Mouse (Mus musculus): ENCODE data around the gene Fam13a. TPM values are rescaled to one million over a fixed set of nuclear protein-coding genes. Genes with fewer than 3 reads are reported as not detected.

Fam13a gene
- total RNA-seq (2021) = 10 to 100 TPM; 11.4 to 14.5 TPM
- long read RNA-seq, experiment 1, full-length matches to known transcripts = 4 of 4 reads
- long read RNA-seq, experiment 1, partial matches to known transcripts = 0 of 4 reads
- long read RNA-seq, experiment 1, other reads (novel, unspliced or antisense) = 0 of 4 reads
- long read RNA-seq, experiment 2 = 0 reads

DNA sequence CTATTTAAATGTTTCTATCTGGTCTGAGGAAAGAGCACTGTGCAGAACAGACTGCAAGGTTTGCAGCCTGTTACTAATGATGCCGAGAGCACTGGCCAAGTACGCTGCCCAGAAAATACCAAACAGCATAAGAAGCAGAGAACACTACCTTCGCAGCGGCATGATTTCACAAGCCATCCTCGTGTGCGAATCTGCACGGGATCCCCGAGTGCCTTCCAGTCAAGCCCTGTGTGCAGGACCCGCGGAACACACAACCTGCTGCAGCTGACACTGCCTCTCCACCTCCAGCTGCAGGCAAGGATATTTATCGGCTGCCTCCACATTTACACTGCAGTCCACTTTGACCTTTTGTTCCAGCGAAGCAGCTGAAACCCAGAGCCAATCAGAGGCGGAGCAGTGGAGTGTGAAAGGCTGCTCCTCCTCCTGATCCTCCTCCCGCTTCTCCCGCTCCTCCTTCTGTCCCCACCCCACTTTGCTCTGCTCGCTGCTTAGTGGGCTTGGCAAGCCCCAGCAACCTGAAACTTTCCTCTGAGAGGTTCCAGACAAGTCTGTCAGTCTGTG lies at the start of gene Fam13a:
Gene Fam13a, minus strand, starts transcription at position 386 of the 561 bp plus-strand sequence.
- peak; percentile 71 to 81 for DNase-seq (ENCODE audit: low spot score in 2 of 2)

DNA sequence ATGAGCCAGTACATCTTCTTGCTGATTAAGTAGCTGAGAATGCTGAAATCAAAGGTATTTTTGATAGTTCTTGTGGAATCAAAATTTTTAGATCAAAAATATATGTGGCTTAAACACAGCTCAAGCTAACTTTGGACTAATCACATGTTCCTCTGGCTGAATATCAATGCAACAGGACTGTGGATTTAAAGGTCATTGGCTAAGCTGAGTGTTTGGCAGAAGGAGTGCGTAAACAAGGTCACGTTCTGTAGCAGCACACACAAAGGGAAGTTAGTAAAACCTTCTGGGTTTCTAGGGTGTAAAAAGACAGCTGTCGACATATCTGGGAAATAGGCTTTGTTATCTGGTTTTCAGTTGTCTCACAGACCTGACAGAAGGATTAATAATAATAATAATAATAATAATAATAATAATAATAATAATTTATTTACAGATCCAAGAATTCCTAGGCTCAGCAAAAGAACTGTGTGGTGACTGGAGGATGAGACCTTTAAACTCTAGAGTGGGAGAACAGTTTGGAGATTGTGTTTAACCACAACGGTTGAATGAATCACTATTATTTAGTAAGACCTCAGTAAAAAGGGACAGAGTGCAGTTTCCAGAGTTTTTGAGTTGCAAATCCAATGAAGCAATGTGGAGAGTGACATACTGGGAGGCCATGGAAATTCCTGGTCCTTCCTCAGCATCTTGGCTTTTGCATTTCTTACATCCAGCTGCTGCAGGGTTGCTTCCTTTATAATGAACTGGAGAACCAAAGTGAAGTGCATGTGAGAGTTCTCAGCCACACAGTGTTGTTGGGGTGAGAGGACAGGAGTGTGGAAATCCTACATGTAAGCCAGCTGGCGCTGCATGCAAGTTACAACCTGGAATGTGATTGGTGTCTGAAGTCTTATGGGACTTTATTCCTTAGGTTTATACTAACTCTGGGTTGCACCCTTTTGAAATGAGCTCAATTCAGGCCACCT lies 48.0 kb upstream of the Fam13a start:
- DNase-seq (ENCODE audit: low spot score in 2 of 2) = no peak

DNA sequence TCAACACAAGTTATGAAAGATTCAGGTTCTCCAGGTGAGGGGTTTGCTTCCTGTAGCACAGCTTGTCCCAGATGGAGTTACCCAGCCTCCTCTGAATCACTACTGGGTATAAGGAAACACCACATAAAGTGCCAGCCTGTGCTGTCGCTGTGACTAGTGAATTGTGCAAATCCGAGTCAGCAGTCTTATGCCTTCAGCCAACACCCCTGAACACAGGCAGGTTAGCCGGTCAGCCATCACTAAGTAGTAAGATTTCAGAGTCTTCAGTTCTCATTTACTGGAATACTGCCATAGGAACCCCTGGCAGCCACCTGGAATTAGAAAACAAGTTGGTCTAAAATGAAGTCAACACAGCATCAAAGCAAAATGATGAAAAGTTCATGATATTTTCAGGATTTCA lies 47.3 kb upstream of the Fam13a start:
- no peak for DNase-seq (ENCODE audit: low spot score in 2 of 2)

DNA sequence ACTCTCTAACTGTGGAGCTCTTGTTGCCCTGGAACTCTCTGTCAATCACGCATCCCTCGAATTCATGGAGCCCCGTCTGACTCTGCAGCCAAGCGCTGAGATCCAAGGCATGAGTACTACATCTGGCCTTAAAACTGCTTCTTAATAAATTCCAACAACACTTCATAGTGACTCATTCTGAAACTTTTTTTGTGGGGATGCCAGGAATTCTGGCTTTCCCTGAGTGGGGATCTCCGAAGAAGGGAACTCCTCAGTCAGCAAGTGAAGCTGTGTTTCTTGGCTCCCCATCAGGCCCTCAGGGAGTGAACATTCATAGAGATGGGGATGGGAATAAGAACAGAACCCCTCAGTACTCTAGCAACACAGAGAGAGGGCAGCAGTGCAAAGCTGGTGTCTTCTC lies 43.8 kb upstream of the Fam13a start:
- no peak for DNase-seq (ENCODE audit: low spot score in 2 of 2)

DNA sequence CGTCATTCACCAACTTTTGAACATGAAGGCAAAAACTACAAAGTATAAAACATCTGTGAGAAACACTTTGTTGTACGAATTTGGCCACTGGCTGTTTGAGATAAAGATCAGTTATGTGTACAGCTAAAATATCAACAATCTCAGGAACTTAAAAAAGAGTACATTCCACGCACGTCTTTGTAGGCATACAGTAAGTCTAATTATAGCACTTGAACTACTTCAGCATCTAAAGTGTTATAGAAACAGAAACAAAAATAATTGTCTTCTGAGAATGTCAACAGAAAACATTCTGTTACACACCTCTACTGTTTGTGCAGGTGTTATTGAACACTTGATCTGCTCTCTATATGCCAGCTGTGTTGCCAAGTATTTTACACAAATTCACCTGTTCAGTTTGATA lies 40.1 kb upstream of the Fam13a start:
- no peak for DNase-seq (ENCODE audit: low spot score in 2 of 2)

DNA sequence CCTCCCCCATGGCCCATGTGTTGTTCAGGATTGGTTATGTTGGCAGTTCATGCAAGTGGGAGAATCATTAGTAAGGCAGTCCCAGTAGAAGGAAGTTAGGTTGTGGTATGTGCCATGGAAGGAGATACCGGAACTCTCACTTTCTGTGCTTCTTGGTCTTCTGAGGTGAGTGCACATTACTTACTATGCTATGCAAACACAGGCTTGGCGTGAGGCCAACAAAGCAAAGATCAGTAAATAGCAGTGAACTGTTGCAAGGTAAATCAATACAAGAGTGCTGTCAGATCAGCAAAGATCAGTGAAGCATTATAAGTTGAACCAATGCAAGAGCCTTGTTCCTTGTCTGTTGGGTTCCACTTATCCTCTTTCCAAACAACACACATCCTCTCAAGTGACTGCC lies 28.9 kb upstream of the Fam13a start:
- DNase-seq (ENCODE audit: low spot score in 2 of 2) = no peak

DNA sequence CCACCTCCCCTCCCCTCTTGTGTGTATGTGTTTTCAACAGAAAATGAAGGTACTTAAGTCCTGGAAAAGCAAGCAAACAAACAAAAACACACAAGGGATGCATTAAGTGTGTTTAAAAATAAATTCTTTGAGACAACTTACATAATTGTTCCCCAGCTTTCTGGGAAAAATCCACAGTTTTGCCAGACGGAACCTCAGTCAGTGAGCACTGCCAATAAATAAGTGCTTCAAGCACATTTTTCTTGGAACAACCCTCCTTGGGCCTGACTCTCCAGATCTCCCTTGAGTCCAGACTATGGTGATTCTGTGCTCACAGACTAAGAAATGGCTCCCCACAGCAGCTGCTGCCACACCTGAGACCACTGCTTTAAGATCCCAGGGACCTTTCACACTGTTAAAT lies 15.4 kb upstream of the Fam13a start:
- no peak for DNase-seq (ENCODE audit: low spot score in 2 of 2)

DNA sequence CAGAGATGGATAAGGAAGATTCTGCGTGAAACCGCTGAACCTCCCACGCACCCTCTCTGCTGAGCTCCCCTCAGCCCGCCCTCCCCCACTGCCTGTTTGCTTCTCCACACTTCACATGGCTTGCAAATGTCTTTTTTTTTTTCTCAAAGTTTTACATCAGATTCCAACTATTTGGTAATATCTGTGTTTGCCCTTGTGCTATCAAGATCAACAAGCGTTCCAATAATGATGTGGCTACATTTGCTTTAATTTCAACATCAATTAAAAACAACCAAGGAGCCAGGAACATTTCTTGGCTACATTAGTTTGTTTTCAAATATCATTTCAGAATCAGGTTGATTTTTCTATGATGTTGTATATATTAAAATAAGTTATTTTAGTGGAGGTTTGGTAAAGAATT lies 8.4 kb upstream of the Fam13a start:
- no peak for DNase-seq (ENCODE audit: low spot score in 2 of 2)

DNA sequence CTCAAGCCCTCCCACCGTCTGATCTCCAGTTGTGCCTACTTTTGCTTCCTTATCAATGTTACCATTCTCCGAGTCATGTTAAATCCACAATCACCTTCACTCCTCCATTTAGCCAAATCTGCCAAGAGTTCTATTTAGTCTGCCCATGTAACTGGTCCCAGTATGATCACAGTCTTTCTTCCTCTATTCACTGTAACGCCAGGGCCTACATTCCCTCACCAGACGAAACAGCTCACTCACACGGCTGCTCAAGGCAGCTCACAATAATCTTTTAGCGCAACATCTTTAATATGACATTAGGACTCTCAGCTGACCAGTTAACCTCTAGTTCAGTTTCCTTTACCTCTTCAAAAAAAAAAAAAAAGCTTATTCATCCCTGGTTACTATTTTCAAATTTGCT lies 7.2 kb upstream of the Fam13a start:
- no peak for DNase-seq (ENCODE audit: low spot score in 2 of 2)

DNA sequence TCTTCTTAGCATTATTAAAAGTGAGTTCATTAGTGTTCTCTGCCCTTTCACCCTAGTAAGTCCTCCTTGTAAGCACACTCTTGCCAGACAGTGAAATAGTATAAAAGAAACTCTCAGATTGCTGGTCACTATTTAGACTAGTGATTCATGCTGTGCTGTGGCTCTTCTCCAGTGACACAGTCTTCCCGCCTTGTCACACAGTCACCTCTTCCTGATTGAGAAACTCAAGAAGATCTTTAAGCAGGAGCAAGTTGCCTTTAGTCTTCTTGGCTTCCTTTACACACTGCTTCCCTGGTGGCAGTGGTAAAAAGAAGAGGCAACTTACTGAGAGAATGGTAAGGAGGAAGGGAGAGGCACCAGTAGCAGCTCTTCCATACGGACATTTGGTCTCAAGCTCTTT lies 6.3 kb upstream of the Fam13a start:
- DNase-seq (ENCODE audit: low spot score in 2 of 2) = no peak

DNA sequence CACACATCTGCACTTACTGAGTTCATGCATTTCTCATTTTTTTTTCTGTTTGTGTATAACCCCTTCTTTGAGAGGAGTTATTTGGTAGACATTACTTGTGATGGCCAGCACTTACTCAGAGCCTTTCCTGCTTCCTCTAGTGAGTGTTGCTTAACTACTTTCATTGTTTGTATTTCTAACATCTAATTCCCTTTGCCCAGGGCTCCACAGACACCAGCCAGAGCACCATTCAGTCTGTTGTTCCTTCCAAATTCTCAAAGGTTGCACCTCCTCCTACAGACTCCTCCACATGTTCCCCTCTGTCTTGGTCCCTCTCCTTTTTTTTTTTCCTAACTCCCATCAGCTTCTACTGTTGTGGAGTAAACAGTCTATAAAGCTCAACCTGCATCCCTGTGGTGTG lies 5.7 kb upstream of the Fam13a start:
- DNase-seq (ENCODE audit: low spot score in 2 of 2) = no peak

DNA sequence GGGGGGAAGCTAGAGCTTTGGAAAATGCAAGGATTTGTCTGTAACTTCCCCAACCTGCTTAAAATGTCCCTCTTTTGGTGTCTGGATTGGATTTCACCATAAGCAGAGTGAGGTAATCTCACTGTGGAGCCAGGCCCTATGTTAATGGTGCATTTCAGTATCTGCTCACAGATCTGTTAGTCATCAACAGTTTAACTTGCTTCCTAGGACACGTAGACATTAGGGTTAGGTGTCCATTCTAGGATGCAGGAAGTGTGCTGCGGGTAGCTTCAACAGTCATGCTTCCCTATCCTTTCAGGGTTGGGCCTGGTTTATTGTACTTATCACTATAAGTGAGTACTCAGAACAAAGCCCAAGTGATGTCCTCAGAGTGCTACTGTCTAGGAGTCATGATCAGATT lies 4.5 kb upstream of the Fam13a start:
- no peak for DNase-seq (ENCODE audit: low spot score in 2 of 2)

DNA sequence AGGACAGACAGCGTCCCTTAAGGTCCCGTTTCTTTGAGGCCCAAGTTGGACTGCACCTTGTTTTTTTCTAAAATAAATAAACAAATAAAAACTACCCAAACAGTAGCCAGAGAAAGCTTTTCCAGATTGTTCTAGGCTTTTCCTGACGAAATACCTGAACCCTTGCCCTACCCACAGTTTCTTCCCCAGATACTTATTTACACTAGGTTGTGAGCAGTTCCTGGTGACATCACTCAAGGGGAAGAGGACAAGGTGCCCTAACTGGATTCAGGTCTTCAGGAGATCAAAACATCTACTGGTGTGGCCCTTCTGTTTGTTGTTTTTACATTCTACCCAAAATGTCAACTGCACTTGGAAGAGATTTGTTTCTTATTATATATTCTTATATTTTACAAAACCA lies 457 bp upstream of the Fam13a start:
- no peak for DNase-seq (ENCODE audit: low spot score in 2 of 2)

DNA sequence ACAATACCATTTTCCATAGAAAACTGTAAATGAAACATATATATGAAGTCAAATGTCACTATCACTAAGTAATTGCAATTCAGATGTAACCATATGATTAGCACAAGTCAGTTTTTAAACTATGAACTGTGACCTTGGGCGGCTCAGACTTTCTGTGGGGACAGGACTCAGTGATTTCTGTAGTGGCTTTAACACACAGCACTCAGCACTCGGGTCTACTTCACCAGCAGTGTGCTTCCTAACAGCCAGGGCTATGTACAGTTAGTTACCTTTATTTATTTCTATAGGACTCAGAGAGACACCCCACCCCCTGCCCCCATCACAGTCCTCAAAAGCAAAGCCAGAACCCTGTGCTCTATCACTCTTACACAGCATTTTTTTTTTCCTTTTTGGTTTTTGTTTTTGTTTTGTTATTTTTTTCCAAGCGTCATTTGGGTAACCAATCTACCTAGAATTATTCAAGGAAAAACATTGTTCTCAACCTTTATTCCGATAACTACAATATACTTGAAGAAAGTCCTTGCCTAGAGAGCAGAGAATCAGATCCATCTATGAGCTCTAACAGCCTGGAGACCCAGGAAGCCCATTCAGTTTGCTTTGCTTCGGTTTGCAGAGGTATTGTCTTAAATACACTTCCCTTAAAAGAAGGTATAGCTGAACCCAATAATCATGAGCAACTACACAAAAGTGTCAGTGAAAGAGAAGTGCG lies 740 bp downstream of the Fam13a start:
- DNase-seq (ENCODE audit: low spot score in 2 of 2) = no peak

DNA sequence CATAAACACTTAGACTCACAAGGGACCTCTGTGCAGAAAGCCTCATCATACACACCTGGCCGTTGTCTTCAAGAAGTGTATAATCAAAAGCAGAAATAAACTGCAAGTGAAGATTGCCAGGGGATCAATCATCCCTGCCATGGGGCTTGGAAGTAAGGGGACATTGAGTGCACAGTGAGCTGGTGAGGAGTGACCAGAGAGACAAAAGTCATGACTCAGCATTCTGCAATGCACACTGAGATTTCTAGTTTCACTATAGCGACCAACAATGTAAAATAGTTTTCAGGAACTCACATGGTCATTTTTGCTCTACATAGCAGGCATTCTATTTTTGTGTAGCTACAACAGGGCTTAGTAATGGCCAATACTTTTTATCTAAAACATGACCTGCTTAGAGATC lies 1.7 kb downstream of the Fam13a start:
- DNase-seq (ENCODE audit: low spot score in 2 of 2) = no peak

DNA sequence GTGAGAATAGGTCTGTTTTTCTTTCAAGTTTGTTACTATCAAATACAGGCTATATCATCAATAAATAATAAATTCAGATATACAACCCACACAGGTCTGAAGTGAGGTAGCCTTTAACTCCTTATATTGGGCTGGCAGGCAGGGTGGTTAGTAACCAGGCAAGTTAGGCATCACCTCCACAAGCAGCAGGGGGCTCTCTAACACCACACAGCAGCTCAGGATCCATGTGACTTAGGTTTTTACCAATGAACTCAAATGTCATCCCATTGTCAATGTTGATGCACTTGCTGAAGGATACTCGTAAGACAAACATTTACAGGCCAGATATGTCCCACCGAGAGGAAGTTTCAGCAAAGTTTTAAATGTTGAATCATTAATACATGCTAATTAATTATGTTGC lies 4.0 kb downstream of the Fam13a start:
- peak in 1 of 2 experiments; percentile 10 for DNase-seq (ENCODE audit: low spot score in 2 of 2)

DNA sequence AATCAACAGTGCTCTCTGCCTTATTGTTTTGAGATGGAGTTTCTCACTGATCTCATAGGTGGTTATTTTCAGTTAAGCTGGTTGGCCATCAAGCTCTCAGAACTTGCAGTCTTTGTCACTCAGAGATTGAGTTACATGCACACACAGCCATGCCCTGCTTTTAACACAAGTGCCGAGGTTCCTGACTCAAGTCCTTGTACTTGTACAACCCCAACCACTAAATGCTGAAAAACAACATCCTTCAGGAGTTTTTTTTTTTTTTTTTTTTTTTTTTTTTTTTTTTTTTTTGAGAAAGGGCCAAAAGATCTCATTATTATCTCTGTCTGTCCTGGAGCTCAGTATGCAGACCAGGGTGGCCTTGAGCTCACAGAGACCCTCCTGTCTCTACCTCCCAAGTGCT lies 4.5 kb downstream of the Fam13a start:
- no peak for DNase-seq (ENCODE audit: low spot score in 2 of 2)

DNA sequence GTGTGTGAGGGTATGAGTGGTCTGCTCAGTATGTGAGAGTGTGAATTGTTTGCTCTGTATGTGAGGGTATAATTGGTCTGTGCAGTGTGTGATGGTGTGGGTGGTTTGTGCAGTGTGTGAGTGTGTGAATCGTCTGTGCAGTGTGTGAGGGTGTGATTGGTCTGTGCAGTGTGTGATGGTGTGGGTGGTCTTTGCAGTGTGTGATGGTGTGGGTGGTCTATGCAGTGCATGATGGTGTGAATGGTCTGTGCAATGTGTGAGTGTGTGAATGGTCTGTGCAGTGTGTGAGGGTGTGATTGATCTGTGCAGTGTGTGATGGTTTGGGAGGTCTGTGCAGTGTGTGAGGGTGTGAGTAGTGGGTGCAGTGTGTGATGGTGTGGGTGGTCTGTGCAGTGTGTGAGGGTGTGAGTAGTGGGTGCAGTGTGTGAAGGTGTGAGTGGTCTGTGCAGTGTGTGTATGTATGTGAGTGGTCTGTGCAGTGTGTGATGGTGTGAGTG lies 8.0 kb downstream of the Fam13a start:
- no peak for DNase-seq (ENCODE audit: low spot score in 2 of 2)

DNA sequence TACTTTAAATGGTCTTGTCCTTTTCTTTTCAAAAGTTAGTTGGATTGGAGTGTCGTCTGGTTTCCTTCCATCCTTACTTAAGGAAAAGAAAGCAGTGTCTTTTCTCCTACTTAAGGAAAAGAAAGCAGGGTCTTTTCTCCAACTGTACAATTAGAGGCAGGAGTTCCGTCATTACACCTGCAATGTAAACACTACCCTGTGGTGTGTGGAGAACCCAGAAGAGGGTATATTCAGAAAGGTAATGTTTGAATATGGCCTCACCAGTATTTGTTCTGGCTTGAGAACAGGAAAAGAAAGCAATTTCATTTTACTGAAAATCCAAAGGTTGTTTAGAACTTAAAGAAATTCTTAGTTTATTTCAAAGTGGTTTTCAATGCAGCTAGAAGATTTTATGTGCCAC lies 9.6 kb downstream of the Fam13a start:
- DNase-seq (ENCODE audit: low spot score in 2 of 2) = no peak

DNA sequence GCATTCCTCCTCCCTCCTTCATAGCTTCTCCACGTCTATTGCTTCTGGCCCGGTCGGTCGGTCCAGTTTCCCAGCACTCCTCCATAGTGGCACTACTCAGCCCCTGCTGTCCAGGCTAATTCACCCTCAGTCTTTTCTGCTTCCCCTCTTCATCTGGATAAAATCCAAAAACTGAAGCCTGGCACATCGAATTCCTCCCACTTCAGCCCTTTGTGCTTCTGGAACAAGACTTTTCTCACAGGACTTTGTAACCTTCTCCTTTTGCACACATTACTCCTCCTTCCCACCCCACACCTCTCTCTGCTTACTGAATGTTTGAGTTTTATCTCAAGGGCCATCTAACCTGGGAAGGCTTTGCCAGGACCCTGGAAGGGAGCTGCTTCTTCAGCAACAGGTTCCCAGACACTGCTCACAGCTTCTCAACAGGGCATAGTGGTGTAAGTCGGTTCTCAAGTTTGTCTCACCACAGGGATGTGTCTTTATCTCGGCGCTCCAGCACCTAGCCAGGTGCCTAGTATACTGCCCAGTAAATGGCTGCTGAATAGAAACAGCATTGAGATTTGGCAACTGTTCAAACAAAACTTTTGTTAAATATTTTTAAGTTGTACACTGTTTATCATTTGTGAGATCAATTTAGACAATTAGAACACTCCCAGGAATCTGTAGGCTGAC lies 10.1 kb downstream of the Fam13a start:
- DNase-seq (ENCODE audit: low spot score in 2 of 2) = no peak

DNA sequence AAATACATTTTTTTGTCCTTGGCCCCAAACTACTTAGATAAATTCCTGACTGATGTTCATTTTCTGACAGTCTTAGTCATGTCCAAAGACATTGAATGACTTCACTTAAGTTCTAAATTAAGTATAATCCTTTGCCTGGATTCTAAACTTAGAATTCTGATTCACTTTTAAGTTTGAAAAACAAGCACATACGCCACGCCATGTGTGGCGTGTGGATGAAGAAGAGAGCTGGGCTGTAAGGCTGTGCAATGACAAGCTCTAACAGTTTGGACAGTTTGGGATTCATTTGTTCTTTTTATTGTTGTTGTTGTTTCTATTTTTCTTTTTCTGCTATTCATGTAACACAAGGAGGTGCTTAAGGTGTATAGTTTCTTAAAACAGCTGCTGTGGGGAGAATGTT lies 13.6 kb downstream of the Fam13a start:
- DNase-seq (ENCODE audit: low spot score in 2 of 2) = no peak
